Mouse (Mus musculus) c-Kit-negative CD71-positive TER-119-positive erythroid progenitor cells, embryonic 14.5 days (primary cell): ENCODE measurements at regions not wholly inside any gene's neighbourhood (a gene's known extent, or its start where the extent isn't known, plus 50 kb on each side); places are given as distances from the start of the nearest gene placed in this dataset.

Source experiments
- DNase-seq: peaks from one replicate; pipeline ENCODE4 v3.0.0-alpha.2; 2013; ENCODE audit warnings: low read depth, low spot score

- no peak for DNase-seq
Observed at GRCm38 (mm10) chr15:63397485-63397884, 447.5 kb downstream of the Gsdmc2 start.

GRCm38 (mm10) chr15:63377258-63377657, 467.7 kb downstream of the Gsdmc2 start:
- no peak for DNase-seq

DNA sequence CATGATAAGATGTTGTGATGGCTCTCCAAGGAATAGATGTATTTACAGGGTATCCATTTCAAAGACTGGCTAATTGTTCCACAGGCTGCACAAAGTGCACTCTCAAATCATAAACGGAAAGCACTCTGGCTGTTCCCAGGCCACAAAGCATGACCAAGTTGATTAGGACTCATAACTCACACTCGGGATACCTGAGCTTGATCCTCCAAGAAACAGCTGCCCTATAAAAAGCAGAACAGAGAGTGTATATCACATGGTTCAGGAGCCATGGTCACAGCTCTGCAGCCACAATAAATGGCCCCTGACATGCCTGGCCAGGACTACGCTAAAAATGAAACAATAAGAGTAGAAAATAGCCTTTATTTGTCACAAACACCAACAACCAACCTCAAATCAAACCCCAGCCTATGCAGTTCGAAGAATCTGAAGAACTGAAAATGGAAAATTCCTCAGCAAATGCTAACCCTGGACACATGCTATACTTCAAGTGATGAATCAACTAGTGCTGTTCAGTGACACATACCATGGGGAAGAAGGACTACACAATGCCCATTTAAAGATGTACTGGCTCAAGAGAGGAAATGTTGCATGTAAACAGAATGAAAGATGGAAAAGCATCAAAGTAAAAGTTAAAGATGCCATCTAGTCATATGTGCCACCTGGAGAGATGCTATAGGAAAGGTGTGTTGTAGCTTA, 473.5 kb downstream of the Gsdmc2 start:
- DNase-seq: no peak

GRCm38 (mm10) chr15:63364473-63364872, 480.5 kb downstream of the Gsdmc2 start:
- DNase-seq: no peak

- DNase-seq: no peak
Observed at GRCm38 (mm10) chr15:63360402-63360801, 484.6 kb downstream of the Gsdmc2 start.

DNA sequence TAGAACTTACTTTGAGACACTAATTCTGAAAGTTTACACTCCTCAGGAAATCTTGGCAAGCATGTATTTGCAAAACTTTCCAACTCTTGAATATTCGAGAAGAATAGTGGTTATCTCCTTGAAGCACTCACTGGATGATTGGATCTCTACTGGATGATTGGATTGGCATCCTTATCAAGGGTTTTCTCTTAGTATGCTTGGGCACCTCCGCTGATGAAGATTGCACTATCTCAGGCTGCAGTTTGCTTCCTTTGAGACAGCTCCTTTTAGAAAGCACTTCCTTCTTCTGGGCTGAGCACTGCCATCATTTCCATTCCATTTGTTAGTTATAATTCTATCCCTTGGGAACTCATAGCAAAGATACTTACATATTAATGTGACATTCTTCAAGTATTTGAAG, 503.2 kb downstream of the Gsdmc2 start:
- DNase-seq: no peak

- no peak for DNase-seq
Observed at GRCm38 (mm10) chr15:63340322-63341060, 504.5 kb downstream of the Gsdmc2 start.

DNA sequence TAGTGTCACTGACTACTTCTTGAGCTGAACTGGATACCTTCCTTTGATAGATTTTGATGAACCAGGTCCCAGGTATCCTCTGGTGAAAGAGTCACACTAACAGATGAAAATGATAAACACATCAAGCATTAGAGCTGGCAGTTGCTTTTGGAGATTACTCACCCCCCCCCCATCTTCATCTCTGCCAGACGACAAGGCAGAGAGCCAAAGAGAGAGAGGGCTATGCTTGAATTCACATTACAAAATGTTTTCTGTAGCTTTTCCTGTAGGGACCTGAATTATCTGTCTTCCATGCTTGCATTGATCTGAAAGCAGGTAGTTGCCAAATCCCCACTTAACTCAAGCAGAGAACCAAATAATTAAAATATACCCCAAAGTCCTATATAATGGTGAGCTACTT, 525.3 kb downstream of the Gsdmc2 start:
- DNase-seq: no peak

- DNase-seq: no peak
Observed at GRCm38 (mm10) chr15:63310426-63310825, 534.6 kb downstream of the Gsdmc2 start.

DNA sequence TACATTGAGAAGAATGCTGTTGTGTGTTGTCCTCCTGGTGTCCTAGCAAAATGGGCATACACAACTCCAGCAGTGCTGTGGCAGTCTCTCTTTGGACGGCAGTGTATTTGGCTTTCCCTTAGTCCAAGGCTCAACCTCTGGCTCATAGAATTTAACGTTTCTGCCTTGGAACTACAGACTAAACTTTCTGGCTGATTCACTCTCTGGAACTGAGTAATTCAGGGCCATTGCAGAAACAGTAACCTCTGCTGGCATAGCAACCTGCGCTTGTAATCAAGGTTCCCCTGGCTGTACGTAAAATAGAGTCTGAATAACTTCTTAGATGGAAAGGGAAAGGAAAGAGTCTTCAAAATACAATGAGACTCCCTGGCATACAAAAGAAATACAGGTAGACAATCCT, 545.7 kb downstream of the Gsdmc2 start:
- no peak for DNase-seq

- no peak for DNase-seq
Observed at GRCm38 (mm10) chr15:63288534-63288933, 556.4 kb downstream of the Gsdmc2 start.

GRCm38 (mm10) chr15:63286026-63286425, 559.0 kb downstream of the Gsdmc2 start:
- no peak for DNase-seq

DNA sequence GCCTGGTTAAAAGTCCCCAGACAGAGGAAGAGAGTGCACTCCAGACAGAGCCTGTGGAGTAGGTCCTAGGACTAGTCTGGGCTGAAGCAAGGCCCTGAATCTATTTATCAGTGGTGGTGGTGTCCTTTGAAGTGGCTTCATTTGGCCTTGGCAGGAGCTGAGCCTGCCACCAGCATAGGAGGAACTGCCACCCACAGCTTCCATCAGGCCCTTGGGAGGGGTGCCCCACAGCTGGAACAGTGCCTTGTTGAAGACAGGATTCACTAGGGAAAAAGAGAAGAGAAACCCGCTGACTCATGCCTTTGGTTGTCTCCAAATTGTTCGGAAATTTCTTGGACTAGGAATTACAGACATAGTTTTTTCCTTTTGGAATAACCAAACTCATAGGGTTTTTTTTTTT, 574.6 kb downstream of the Gsdmc2 start:
- DNase-seq: no peak

DNA sequence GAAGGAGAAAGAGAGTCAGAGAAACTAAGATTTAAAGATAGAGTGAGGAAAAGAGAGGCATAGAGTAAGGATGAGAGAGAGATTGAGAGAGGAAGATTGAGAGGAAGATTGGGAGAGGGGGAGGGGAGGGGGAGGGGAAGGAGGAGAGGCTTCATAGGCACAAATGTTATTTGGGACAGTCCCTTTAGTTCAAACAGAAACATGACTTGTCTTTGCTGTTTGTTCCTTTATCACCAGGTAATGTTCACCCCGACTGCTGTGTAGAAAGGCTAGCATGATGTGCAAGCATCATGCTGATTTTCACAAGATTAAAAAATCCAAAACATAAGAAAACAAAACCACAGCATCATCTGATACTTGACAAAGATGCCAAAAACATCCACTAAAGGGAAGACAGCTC, 579.1 kb downstream of the Gsdmc2 start:
- DNase-seq: no peak

DNA sequence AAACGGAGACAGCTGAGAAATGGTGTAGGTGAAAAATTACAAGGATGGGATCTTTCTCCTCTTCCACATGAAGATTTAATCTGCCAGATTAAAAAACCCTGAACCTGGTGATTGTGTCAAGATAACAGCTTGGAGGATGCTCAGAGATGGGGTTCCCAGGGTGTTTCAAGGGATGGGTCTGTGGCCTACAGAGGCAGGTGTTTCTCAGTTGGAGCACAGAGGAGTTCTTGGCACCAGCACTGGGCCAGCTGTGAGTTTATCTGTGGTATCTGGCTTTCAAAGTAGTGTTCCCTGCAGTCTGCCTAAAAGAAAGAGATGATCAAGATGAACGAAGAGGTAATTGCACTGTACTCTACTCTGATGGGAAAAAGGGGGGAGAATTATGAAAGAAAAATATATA, 589.2 kb downstream of the Gsdmc2 start:
- no peak for DNase-seq

- no peak for DNase-seq
Observed at GRCm38 (mm10) chr15:63252781-63253340, 592.1 kb downstream of the Gsdmc2 start.

GRCm38 (mm10) chr15:63238601-63239000, 606.4 kb downstream of the Gsdmc2 start:
- no peak for DNase-seq

GRCm38 (mm10) chr15:63218393-63219060, 626.5 kb downstream of the Gsdmc2 start:
- no peak for DNase-seq

- no peak for DNase-seq
Observed at GRCm38 (mm10) chr15:63205150-63205549, 639.8 kb downstream of the Gsdmc2 start.

DNA sequence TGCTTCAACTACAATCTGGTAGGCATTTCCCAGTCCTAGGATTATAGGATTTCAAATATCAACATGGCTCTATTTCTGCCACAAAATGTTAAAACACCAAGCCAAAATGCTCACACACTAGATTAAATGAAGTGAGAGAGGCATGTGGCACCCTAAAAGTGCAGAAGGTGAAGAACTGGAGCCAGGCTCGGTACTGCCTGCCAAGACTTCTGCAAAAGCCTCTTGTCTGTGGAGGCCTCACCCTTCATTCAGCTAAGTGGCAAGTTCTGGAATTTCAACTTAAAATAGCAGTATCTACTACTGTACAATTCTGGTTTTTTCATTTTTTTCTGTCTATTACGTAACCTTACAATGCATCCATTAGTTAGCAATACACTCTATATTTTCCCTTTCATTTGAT, 649.9 kb downstream of the Gsdmc2 start:
- DNase-seq: no peak

DNA sequence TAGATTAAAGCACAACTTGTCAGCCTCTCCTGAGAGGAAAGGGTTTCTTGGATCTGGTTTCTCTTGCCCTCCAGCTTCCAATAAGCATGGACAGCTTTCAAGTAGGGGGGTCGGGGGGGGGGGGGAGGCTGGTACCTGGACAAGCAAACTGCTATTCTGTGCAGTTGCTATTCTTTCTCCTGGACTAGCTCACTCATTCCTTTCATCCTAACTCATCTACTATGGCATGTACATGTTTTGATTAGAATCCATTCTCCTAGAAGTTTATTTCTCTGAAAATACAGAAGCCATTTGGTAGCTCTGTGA, 650.5 kb downstream of the Gsdmc2 start:
- DNase-seq: no peak

DNA sequence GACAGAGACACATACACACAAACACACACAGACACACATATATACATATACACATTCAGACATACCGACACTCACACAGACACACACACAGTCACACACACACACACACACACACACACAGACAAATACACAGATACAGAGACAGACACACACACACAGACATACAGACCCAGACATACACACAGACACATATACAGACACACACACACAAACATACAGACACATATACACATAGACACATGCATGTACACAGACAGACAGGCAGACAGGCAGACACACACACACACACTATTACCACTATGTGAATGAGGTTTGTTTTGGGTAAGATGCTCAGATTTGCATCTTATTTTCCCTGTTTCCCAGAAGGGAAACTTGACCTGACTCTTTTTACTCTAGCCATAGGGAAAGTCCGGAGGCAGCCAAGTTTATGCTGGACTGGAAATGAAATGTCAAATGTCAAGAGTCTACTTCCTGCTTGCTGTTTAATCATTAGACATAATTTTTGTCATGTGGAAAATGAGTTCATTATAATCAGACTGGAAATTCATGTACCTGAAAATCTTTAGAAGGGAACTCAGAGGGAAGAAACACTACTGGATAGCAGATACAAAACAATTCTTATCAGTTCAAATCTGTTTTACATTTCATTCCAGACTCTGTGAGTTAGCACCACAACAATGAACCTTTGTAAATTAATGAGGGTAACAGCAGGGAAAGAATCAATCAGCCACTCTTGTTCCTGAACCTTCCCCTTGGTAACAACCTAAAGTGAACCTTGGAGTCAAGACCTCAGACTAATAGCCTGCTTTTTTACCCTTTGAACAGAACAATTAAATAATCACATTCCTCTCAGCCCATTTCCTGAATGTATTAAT, 651.1 kb downstream of the Gsdmc2 start:
- DNase-seq: no peak
